Mouse (Mus musculus): ENCODE results near the gene Hfm1.

GRCm38 (mm10) chr5:106797896-106798295 is 128.2 kb downstream of the Hfm1 start:
- TF ChIP-seq CTCF (IDR thresholded peaks at IDR 0.05; ENCODE audit: low read depth) (no peak), EP300 (IDR thresholded peaks at IDR 0.05; ENCODE audit: low read depth) (no peak)

All from liver, embryonic 14.5 days (tissue).